Mouse (Mus musculus) C2C12 (cell line): ENCODE measurements around the gene Nudt14. TPM values are rescaled to one million over a fixed set of nuclear protein-coding genes. Genes with fewer than 3 reads are reported as not detected.

Experiments
- H3K27me3 ChIP-seq: one replicate; pipeline ENCODE4 v1.6.1; 2011; ENCODE audit not compliant: control insufficient read depth, insufficient read depth, insufficient read length
- H3K36me3 ChIP-seq: one replicate; pipeline ENCODE4 v1.6.1; 2011; ENCODE audit not compliant: control insufficient read depth, insufficient read depth
- H3K4me3 ChIP-seq: one replicate; pipeline ENCODE4 v1.5.1; 2011; ENCODE audit warnings: mild to moderate bottlenecking, control low read depth; ENCODE audit not compliant: poor library complexity, insufficient read depth, severe bottlenecking
- H3K79me2 ChIP-seq: one replicate; pipeline ENCODE4 v1.6.1; 2011; ENCODE audit not compliant: control insufficient read depth, insufficient read depth
- H3K79me3 ChIP-seq: one replicate; pipeline ENCODE4 v1.6.1; 2011; ENCODE audit warnings: low read depth, control low read depth
- H3ac ChIP-seq: one replicate; pipeline ENCODE3; 2011; ENCODE audit warnings: low read depth; ENCODE audit not compliant: control insufficient read depth, insufficient read length
- CEBPB ChIP-seq: IDR thresholded peaks from one replicate; pipeline ENCODE4 v1.6.1; 2011; ENCODE audit warnings: low read depth, mild to moderate bottlenecking, control low read depth, moderate library complexity
- CTCF ChIP-seq: IDR thresholded peaks from one replicate; pipeline ENCODE4 v1.5.1; 2011; ENCODE audit not compliant: control insufficient read depth, insufficient read depth, insufficient read length
- FOSL1 ChIP-seq: IDR thresholded peaks from one replicate; pipeline ENCODE4 v1.8.0; 2011; ENCODE audit warnings: mild to moderate bottlenecking, low read length; ENCODE audit not compliant: poor library complexity, insufficient read depth, severe bottlenecking
- MAX ChIP-seq: IDR thresholded peaks from one replicate; pipeline ENCODE4 v1.6.1; 2011; ENCODE audit warnings: mild to moderate bottlenecking, control low read depth
- MYOD1 ChIP-seq: IDR thresholded peaks from one replicate; pipeline ENCODE4 v1.6.1; 2011; ENCODE audit warnings: low read depth; ENCODE audit not compliant: control insufficient read depth, insufficient read length
- MYOG ChIP-seq: IDR thresholded peaks from one replicate; pipeline ENCODE4 v1.6.1; 2011; ENCODE audit not compliant: control insufficient read depth, insufficient read length; ENCODE audit errors: extremely low read depth
- USF1 ChIP-seq: IDR thresholded peaks from one replicate; pipeline ENCODE4 v1.6.1; 2011; ENCODE audit warnings: low read depth, mild to moderate bottlenecking, control low read depth, moderate library complexity
- polyA plus RNA-seq: library from polyadenylated mRNA; unstranded; fragments of >200 nt; fragmentation: generic; extraction: Trizol; gene quantifications from one replicate; pipeline ENCODE4 v1.2.1, GENCODE M21; 2012; ENCODE audit warnings: missing spikeins

The Nudt14 gene
- polyA plus RNA-seq, 1 experiment: 77.7 TPM

DNA sequence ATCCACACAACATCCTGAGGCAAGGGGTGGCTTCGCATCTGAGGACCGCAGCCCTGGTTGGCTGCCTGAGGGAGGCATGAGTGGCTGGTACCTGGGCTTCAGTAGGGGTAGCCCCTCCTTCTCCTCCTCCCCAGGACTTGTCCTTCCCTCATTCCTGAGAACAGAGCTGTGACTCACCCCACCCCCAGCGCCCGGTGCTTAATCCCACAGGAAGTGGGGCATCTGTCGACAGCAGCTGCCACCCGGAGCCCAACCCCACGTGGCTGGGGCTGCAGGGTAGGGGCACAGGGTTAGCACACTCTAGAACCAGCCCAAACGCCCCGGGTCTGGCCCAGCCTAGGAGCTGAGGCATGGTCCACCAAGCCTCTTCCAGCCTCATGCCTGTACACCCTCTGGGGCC, 4.0 kb downstream of the Nudt14 start:
- peak; percentile 93 for TF ChIP-seq MYOD1
- peak; percentile 96 for TF ChIP-seq MAX
- TF ChIP-seq CEBPB: no peak
- no peak for TF ChIP-seq CTCF
- TF ChIP-seq USF1: peak; percentile 64
- TF ChIP-seq MYOG: no peak
- no peak for TF ChIP-seq FOSL1
- Histone ChIP-seq H3K27me3 (no peaks in the 10 kb centered on the region), H3ac (peak overlapping the region; percentile 18), H3K79me3 (no peaks in the 10 kb centered on the region), H3K79me2 (peaks cover 8% of the 10 kb centered on the region), H3K4me3 (no peak overlapping the region), H3K36me3 (no peaks in the 10 kb centered on the region)

- peaks cover 6% of the 10 kb centered on the region for H3K79me3 ChIP-seq
- H3ac ChIP-seq: no peak overlapping the region
- H3K36me3 ChIP-seq: peaks cover 4% of the 10 kb centered on the region
- H3K27me3 ChIP-seq: no peaks in the 10 kb centered on the region
- H3K79me2 ChIP-seq: peaks cover 10% of the 10 kb centered on the region
- no peak for TF ChIP-seq USF1
- no peak for TF ChIP-seq MYOD1
- no peak for TF ChIP-seq MAX
- no peak for TF ChIP-seq FOSL1
- no peak for TF ChIP-seq CEBPB
- TF ChIP-seq CTCF: no peak
- no peak for TF ChIP-seq MYOG
- no peak overlapping the region for H3K4me3 ChIP-seq
Observed at GRCm38 (mm10) chr12:112932647-112933046, 9.3 kb downstream of the Nudt14 start.

DNA sequence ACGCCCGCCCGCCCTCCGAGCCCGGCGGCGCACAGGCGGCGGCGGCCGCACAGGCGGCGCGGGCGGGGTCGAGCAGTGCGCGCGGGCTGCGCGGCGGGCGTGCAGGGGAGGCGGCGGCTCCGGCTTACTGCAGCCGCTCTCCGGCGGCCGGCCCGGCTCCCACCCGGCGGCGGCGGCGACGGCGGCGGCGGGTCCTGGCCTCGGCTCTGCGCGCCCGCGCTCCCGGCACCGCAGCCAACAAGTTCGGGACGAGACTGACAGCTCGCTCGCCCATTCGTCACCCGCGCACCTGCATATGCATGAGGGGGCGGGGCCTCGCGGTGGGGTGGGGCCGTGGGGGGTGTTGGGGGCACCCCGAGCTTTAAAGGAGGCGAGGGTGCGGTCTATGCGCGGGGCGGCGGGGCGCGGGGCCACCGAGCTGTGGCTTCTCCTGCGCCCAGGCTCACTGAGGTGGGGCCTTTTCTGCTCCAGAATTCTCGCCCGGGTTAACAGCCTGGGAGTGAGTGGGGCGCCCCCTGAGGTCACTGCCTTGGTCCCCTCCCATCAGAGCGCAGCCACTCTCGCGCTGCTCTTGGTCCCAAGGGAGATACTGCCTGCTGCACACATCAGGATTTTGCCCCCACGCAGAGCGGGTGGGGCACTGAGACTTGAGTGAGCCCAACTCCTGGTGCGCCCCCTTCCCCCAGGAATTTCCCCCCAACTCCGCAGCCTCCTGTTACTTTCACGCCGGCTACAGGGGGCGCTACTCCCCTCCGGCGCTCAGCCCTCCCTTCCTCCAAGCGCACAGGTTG, 12.2 kb downstream of the Nudt14 start, which contains the start of gene Jag2:
Gene Jag2 (minus strand): TSS at position 215 of the 791 bp plus-strand sequence.
- Histone ChIP-seq H3K79me3 (peaks cover 26% of the 10 kb centered on the region), H3K27me3 (no peaks in the 10 kb centered on the region), H3K36me3 (peaks cover 5% of the 10 kb centered on the region), H3ac (peak within 1 kb of the TSS; percentile 82), H3K79me2 (peaks cover 35% of the 10 kb centered on the region), H3K4me3 (peak within 1 kb of the TSS; percentile 61)
- TF ChIP-seq CTCF (peak; percentile 80), MYOG (no peak)

DNA sequence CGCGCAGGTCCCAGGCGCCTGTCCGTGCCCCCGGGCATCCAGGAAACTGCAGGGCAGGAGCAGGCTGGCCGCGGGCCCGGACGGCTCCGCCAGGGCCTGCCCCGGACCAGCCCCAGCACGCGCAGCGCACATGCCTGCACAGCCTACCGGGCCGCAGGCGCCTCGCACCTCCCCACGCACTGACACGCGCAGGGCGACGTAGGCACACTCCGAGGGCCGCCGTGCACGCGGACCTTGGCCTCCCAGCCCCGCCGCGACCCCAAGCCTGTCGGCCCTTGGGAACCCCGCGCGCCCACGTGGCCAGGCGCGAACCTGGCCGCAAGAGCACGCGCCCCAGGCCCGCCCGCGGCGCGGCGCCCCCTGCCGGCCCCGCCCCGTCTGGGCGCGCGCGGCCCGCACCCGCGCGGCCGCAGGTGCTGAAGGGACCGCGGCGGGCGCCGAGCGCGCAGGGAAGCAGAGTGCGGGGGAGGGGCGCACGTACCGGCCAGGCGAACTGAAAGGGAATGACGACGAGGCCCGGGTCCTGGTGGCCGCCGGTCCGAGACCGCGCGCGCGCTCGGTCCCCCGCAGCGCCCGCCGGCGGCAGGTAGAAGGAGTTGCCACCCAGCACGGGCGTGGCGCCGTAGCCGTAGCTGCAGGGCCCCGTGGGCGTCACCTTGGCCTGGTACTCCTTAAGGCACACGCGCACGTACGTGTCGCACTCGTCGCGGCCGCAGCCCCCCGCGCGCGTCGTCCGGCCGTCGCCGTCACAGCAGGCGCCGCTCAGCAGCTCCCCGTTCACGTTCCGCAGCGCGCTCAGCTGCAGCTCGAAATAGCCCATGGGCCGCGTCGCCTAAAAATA, 13.3 kb downstream of the Nudt14 start:
- peaks cover 35% of the 10 kb centered on the region for H3K79me3 ChIP-seq
- H3K4me3 ChIP-seq: peak overlapping the region; percentile 61
- no peak for TF ChIP-seq CEBPB
- peak; percentile 87 for TF ChIP-seq MAX
- TF ChIP-seq USF1: no peak
- TF ChIP-seq CTCF: peak; percentile 75
- H3K36me3 ChIP-seq: peaks cover 5% of the 10 kb centered on the region
- no peaks in the 10 kb centered on the region for H3K27me3 ChIP-seq
- peak overlapping the region; percentile 82 for H3ac ChIP-seq
- H3K79me2 ChIP-seq: peaks cover 46% of the 10 kb centered on the region

DNA sequence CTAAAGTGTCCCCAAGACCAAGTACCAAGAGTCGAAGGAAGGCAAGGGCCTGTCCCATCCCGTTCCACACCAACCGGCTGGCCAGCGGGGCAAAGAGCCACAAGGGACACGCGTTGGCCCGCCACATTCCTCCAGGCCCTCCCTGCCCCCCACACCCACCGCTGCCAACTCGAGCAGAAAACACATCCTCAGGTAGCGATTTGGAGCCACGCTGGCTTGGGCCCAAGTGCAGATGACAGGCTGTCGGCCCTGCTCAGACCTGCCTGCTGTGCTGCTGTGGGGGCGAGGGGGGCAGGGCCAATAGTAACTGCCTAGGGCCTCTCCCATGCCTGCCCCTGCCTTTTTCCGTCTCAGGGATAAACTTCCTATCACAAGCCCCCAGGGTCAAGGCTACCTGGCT, 14.7 kb downstream of the Nudt14 start:
- TF ChIP-seq MYOD1 (no peak), CTCF (no peak), MYOG (no peak), USF1 (no peak), FOSL1 (no peak)
- Histone ChIP-seq H3K27me3 (no peaks in the 10 kb centered on the region), H3K79me2 (peaks cover 60% of the 10 kb centered on the region)

GRCm38 (mm10) chr12:112925950-112926349, 16.0 kb downstream of the Nudt14 start:
- no peak overlapping the region for H3K4me3 ChIP-seq
- peaks cover 57% of the 10 kb centered on the region for H3K79me3 ChIP-seq
- peaks cover 8% of the 10 kb centered on the region for H3K36me3 ChIP-seq
- no peaks in the 10 kb centered on the region for H3K27me3 ChIP-seq
- H3K79me2 ChIP-seq: peaks cover 73% of the 10 kb centered on the region
- TF ChIP-seq CTCF: peak; percentile 4
- TF ChIP-seq MYOD1: no peak
- no peak for TF ChIP-seq MYOG
- no peak for TF ChIP-seq FOSL1
- peak; percentile 39 for TF ChIP-seq MAX
- TF ChIP-seq CEBPB: no peak
- TF ChIP-seq USF1: no peak
- H3ac ChIP-seq: no peak overlapping the region

More for the DNA sequence above, 14.7 kb downstream of the Nudt14 start:
- Histone ChIP-seq H3K36me3 (peaks cover 5% of the 10 kb centered on the region), H3K79me3 (peaks cover 48% of the 10 kb centered on the region), H3ac (no peak overlapping the region), H3K4me3 (no peak overlapping the region)
